Mouse (Mus musculus) ES-E14 (cell line): ENCODE results near the gene Csf2rb.

ENCODE experiments used
- HCFC1 ChIP-seq: IDR thresholded peaks from 2 replicates; pipeline ENCODE4 v1.6.1; 2012; ENCODE audit warnings: low read length, inconsistent platforms, borderline replicate concordance; ENCODE audit not compliant: insufficient read depth
- MAFK ChIP-seq: IDR thresholded peaks from 2 replicates; pipeline ENCODE4 v1.6.1; 2014; ENCODE audit warnings: mild to moderate bottlenecking, low read depth, low read length, inconsistent platforms; ENCODE audit not compliant: insufficient read depth
- ZC3H11A ChIP-seq: IDR thresholded peaks from 2 replicates; pipeline ENCODE4 v1.6.1; 2012; ENCODE audit warnings: low read depth, mild to moderate bottlenecking, inconsistent platforms, low read length, borderline replicate concordance
- ZNF384 ChIP-seq: IDR thresholded peaks from 2 replicates; pipeline ENCODE4 v1.6.1; 2012; ENCODE audit warnings: low read depth, low read length, inconsistent platforms

DNA sequence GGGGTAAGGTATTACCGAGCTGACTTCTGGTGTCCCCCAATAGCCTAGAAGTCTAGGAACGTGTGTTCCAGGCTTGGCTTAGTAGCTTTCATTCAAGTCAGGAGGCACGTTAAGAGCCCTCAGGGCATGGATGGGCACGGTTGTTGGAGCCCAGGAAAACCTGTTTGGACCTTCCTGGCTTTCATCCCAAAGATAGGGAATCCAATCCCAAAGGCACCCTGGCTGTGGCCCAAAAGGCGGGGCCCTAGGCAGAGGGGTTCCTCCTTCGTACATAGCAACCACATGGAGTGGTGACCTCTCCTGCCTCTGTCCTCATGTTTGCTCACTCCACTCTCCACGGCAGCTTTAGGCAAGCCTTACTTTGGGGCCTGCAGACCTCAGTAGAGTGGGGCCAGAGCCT is 76.9 kb downstream of the Csf2rb start:
- TF ChIP-seq ZNF384: no peak
- TF ChIP-seq ZC3H11A: no peak
- TF ChIP-seq HCFC1: no peak
- TF ChIP-seq MAFK: no peak
